In genomic region chr15:103128056-103128833, GRCm38 (mm10) we compare ENCODE assay signal across 18 mouse cellular contexts. TPM values are rescaled to one million over a fixed set of nuclear protein-coding genes. Genes with fewer than 3 reads are reported as not detected.
A peak's percentile ranks its signal among the peaks of the same experiment; 100 is the strongest.
DNase-seq lines count a peak whose midpoint lies in the region; ATAC-seq lines count a peak whose summit lies in the region.
"Had no signal": no experiment of that assay in that cellular context is flagged by ENCODE, and none has a peak within 500 bp of the region (broad histone marks: within the 10 kb centered on the region; RNA-seq: fewer than 3 reads in every experiment).

No protein-coding gene starts in this region.

- no peaks in the 10 kb centered on the region for H3K9me3 ChIP-seq in embryonic facial prominence, embryonic 12.5 days
- no peaks in the 10 kb centered on the region; the same call in 1 of the 2 replicates for H3K9me3 ChIP-seq in embryonic facial prominence, embryonic 10.5 days
- H3K9me3 ChIP-seq in limb, embryonic 12.5 days, result no peaks in the 10 kb centered on the region
- H3K9me3 ChIP-seq: hindbrain, embryonic 15.5 days; liver, embryonic 13.5 days had no signal

- H3K36me3 ChIP-seq in embryonic facial prominence, embryonic 12.5 days, result no peaks in the 10 kb centered on the region
- H3K36me3 ChIP-seq in embryonic facial prominence, embryonic 10.5 days (replicated peaks), result no peaks in the 10 kb centered on the region
- H3K36me3 ChIP-seq in limb, embryonic 12.5 days, result no peaks in the 10 kb centered on the region
- H3K36me3 ChIP-seq: heart, embryonic 12.5 days; hindbrain, embryonic 15.5 days; liver, embryonic 13.5 days; midbrain, embryonic 13.5 days had no signal

- no peak overlapping the region for H3K9ac ChIP-seq in embryonic facial prominence, embryonic 12.5 days
- H3K9ac ChIP-seq in limb, embryonic 12.5 days (replicated peaks), result no peak overlapping the region
- H3K9ac ChIP-seq: forebrain, embryonic 13.5 days; heart, embryonic 12.5 days; hindbrain, embryonic 15.5 days; liver, embryonic 13.5 days; midbrain, embryonic 13.5 days had no signal

- no peak overlapping the region for H3K4me2 ChIP-seq in embryonic facial prominence, embryonic 12.5 days (replicated peaks)
- no peak overlapping the region for H3K4me2 ChIP-seq in limb, embryonic 12.5 days
- H3K4me2 ChIP-seq: forebrain, embryonic 13.5 days; heart, embryonic 12.5 days; hindbrain, embryonic 15.5 days; liver, embryonic 13.5 days; midbrain, embryonic 13.5 days had no signal

- ATAC-seq in embryonic facial prominence, embryonic 12.5 days (ENCODE audit: insufficient number of reproducible peaks, insufficient read depth, low FRiP score, low TSS enrichment), result no peak
- no peak; the same call in 1 of the 2 replicates for ATAC-seq in limb, embryonic 12.5 days (ENCODE audit: insufficient number of reproducible peaks, insufficient read depth, low FRiP score, low TSS enrichment, low read depth)
- no peak for ATAC-seq in erythroid progenitor cell, adult 5-6 weeks (replicated peaks; ENCODE audit: low FRiP score, poor library complexity, severe bottlenecking)
- no peak; the same call in 1 of the 2 replicates for ATAC-seq in frontal cortex, adult (ENCODE audit: low TSS enrichment)
- ATAC-seq: forebrain, embryonic 13.5 days; midbrain, embryonic 13.5 days had no signal

- WGBS in embryonic facial prominence, embryonic 12.5 days, result 23% methylated on average over 1 of the region's 1 CpGs
- WGBS in embryonic facial prominence, embryonic 10.5 days, result 56% methylated on average over 1 of the region's 1 CpGs
- 14% methylated on average over 1 of the region's 1 CpGs for WGBS in limb, embryonic 12.5 days

- no peak for DNase-seq in embryonic facial prominence, embryonic 10.5 days (ENCODE audit: low spot score)
- DNase-seq in 3134 (ENCODE audit: extremely low read depth, insufficient read length, low spot score), result peak; percentile 39
- DNase-seq in brain, adult 2 months (ENCODE audit: low read depth, low spot score), result peak; percentile 71
- no peak for DNase-seq in Muller cell, postnatal 12 days (ENCODE audit: inconsistent ontology term)
- DNase-seq: cerebellum, postnatal 14 days; heart, postnatal 36 days; kidney, adult 18-20 months; liver, embryonic 13.5 days; thymus, adult 18-20 months had no signal

- peaks cover 30% of the 10 kb centered on the region for H3K27me3 ChIP-seq in embryonic facial prominence, embryonic 12.5 days
- H3K27me3 ChIP-seq in embryonic facial prominence, embryonic 10.5 days (replicated peaks; ENCODE audit: low read depth, poor library complexity, severe bottlenecking), result peaks cover 88% of the 10 kb centered on the region
- H3K27me3 ChIP-seq in limb, embryonic 12.5 days, result peaks cover 66% of the 10 kb centered on the region
- H3K27me3 ChIP-seq: hindbrain, embryonic 15.5 days had no signal

- H3K27ac ChIP-seq in embryonic facial prominence, embryonic 12.5 days, result peak overlapping the region; percentile 46
- H3K27ac ChIP-seq in embryonic facial prominence, embryonic 10.5 days (replicated peaks), result no peak overlapping the region
- 0 out of 2 replicates have a peak overlapping the region, but pooled peaks have one; percentile 18 for H3K27ac ChIP-seq in limb, embryonic 12.5 days
- H3K27ac ChIP-seq: forebrain, embryonic 13.5 days; hindbrain, embryonic 15.5 days; liver, embryonic 13.5 days; midbrain, embryonic 13.5 days had no signal

- H3K4me1 ChIP-seq in embryonic facial prominence, embryonic 12.5 days, result peaks cover 19% of the 10 kb centered on the region
- peaks cover 8% of the 10 kb centered on the region; the same call in 1 of the 2 replicates for H3K4me1 ChIP-seq in embryonic facial prominence, embryonic 10.5 days
- H3K4me1 ChIP-seq in limb, embryonic 12.5 days (replicated peaks), result peaks cover 31% of the 10 kb centered on the region
- H3K4me1 ChIP-seq: liver, embryonic 13.5 days had no signal

- H3K4me3 ChIP-seq in embryonic facial prominence, embryonic 12.5 days, result no peak overlapping the region
- H3K4me3 ChIP-seq in embryonic facial prominence, embryonic 10.5 days, result no peak overlapping the region
- H3K4me3 ChIP-seq in limb, embryonic 12.5 days (replicated peaks), result no peak overlapping the region
- H3K4me3 ChIP-seq: forebrain, embryonic 13.5 days; heart, embryonic 12.5 days; hindbrain, embryonic 15.5 days; liver, embryonic 13.5 days; midbrain, embryonic 13.5 days; myocyte had no signal

RNA-seq across cellular contexts. Expression of gene Smug1, which starts 38.6 kb away (rescaled TPM):
- 16.6 and 18.8 TPM in 2 replicates for polyA plus RNA-seq in embryonic facial prominence, embryonic 12.5 days (2016; fragmentation: Nextera tagmentation; extraction: Ambion mirVana)
- polyA plus RNA-seq in embryonic facial prominence, embryonic 10.5 days (2016; fragmentation: Nextera tagmentation; extraction: Ambion mirVana), result 15.7 and 19.6 TPM in 2 replicates
- polyA plus RNA-seq in limb, embryonic 12.5 days (2016; fragmentation: Nextera tagmentation; extraction: Ambion mirVana), result 14.6 and 15.2 TPM in 2 replicates
- total RNA-seq in erythroid progenitor cell, adult 5-6 weeks (2015; ENCODE audit: low replicate concordance), result 3.6 TPM in 1 of 2 replicates, not detected in the other
- total RNA-seq in erythroid progenitor cell, adult 5-6 weeks (2017; ENCODE audit: low replicate concordance), result 0.26 and 0.91 TPM in 2 replicates

Comparison
In these comparisons a context has a peak if more than half of its experiments do, and no peak if none do; other contexts are left out.
1. DNase-seq: peak in 3134 (single experiment) and brain, adult 2 months (single experiment); none in embryonic facial prominence, embryonic 10.5 days (single experiment) and Muller cell, postnatal 12 days (single experiment).